Mouse (Mus musculus) forebrain, embryonic 14.5 days (tissue): ENCODE results near the gene Ccdc148. TPM values are rescaled to one million over a fixed set of nuclear protein-coding genes. Genes with fewer than 3 reads are reported as not detected.
A peak's percentile ranks its signal among the peaks of the same experiment; 100 is the strongest.

ENCODE experiments used
- ATAC-seq: fragments of 200-750 bp; cut with Nextera tagmentation; 2 replicates; pipeline ENCODE4 v1.8.0; 2017; ENCODE audit warnings: mild to moderate bottlenecking, moderate library complexity
- DNase-seq: peaks from one replicate; pipeline ENCODE4 v3.0.0-alpha.2; 2015; ENCODE audit warnings: low spot score
- H3K27ac ChIP-seq: fragments of 300-500 bp; sonication (generic); 2 replicates; pipeline ENCODE4 v1.5.1; 2014; ENCODE audit warnings: low read depth, mild to moderate bottlenecking, control low read depth, low read length, moderate library complexity
- H3K27me3 ChIP-seq: fragments of 300-500 bp; sonication (generic); replicated peaks from 2 replicates; pipeline ENCODE4 v1.6.1; 2014; ENCODE audit warnings: low read length, control low read depth, mixed read lengths; ENCODE audit not compliant: control insufficient read depth, insufficient read depth
- H3K36me3 ChIP-seq: fragments of 300-500 bp; sonication (generic); 2 replicates; pipeline ENCODE4 v1.6.1; 2014; ENCODE audit warnings: low read length, control low read depth; ENCODE audit not compliant: control insufficient read depth, insufficient read depth
- H3K4me1 ChIP-seq: fragments of 300-500 bp; sonication (generic); 2 replicates; pipeline ENCODE4 v1.6.1; 2014; ENCODE audit warnings: antibody characterized with exemption, low read length, control low read depth; ENCODE audit not compliant: control insufficient read depth, insufficient read depth
- H3K4me2 ChIP-seq: fragments of 300-500 bp; sonication (generic); 2 replicates; pipeline ENCODE4 v1.6.1; 2014; ENCODE audit warnings: mild to moderate bottlenecking, control low read depth, low read length
- H3K4me3 ChIP-seq: fragments of 300-500 bp; sonication (generic); 2 replicates; pipeline ENCODE4 v1.5.1; 2014; ENCODE audit warnings: low read depth, low read length, control low read depth
- H3K9ac ChIP-seq: fragments of 300-500 bp; sonication (generic); 2 replicates; pipeline ENCODE4 v1.6.1; 2014; ENCODE audit warnings: mild to moderate bottlenecking, low read length, control low read depth, moderate library complexity
- H3K9me3 ChIP-seq: fragments of 300-500 bp; sonication (generic); replicated peaks from 2 replicates; pipeline ENCODE4 v1.6.1; 2016; ENCODE audit warnings: low read length, control low read depth, mixed read lengths; ENCODE audit not compliant: control insufficient read depth
- WGBS: fragments of 180-500 bp; shearing (Covaris S2); extraction: QIAGEN DNeasy Blood & Tissue Kit; methylation state at CpG from one replicate; pipeline ENCODE4 v1.1.7; 2014; 5-methylcytosine and 5-hydroxymethylcytosine counted together
- polyA plus RNA-seq: library from polyadenylated mRNA; unstranded; fragments of >200 nt; fragmentation: Nextera tagmentation; extraction: Ambion mirVana; gene quantifications from 2 replicates; pipeline ENCODE4 v1.2.1, GENCODE M21; 2014

The Ccdc148 gene
- polyA plus RNA-seq = 1.8 and 2.5 TPM in 2 replicates

GRCm38 (mm10) chr2:59160605-59160963 is at the start of gene Ccdc148, which contains the start of gene Pkp4:
Gene Ccdc148, minus strand, starts transcription at chr2:59160683.
Gene Pkp4, plus strand, starts transcription at chr2:59160850.
- peak within 1 kb of the TSS; percentile 82 for H3K9ac ChIP-seq
- peak within 1 kb of the TSS; percentile 81 for H3K4me2 ChIP-seq
- peak within 1 kb of the TSS; percentile 92 for H3K4me3 ChIP-seq
- H3K36me3 ChIP-seq = no peaks in the 10 kb centered on the region
- peak; percentile 97 for ATAC-seq
- H3K27me3 ChIP-seq = no peaks in the 10 kb centered on the region
- DNase-seq = peak; percentile 98
- H3K9me3 ChIP-seq = no peaks in the 10 kb centered on the region
- 0% methylated on average over 19 of the region's 37 CpGs for WGBS
- peaks cover 17% of the 10 kb centered on the region for H3K4me1 ChIP-seq
- H3K27ac ChIP-seq = peak within 1 kb of the TSS; percentile 88

DNA sequence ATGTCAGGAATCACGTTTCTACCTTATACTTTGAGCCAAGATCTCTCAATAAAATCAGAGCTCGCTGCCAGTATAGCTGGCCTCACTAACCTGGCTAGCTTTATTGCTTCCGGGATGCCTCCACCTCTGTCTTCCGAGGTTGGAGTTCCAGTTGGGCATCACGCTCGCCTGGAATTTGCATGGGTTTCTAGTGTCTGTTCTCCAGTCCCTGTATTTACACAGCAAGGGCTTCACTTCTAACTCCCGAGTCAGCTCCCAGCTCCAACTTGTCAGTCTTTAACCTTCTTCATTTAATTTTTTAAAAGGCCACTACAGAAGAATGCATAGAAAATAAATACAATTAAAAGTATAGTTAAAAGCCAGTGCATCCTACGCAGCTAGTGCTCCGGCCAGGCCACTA is 47.8 kb upstream of the Ccdc148 start:
- Histone ChIP-seq H3K9me3 (no peaks in the 10 kb centered on the region), H3K27ac (no peak overlapping the region), H3K4me1 (no peaks in the 10 kb centered on the region), H3K9ac (no peak overlapping the region), H3K4me2 (no peak overlapping the region), H3K4me3 (no peak overlapping the region), H3K36me3 (no peaks in the 10 kb centered on the region), H3K27me3 (no peaks in the 10 kb centered on the region)
- WGBS = 89% methylated on average over 9 of the region's 9 CpGs
- ATAC-seq (no peak), DNase-seq (no peak)

GRCm38 (mm10) chr2:59207725-59208124 is 47.2 kb upstream of the Ccdc148 start:
- H3K4me2 ChIP-seq = no peak overlapping the region
- no peak overlapping the region for H3K27ac ChIP-seq
- whole genome bisulfite sequencing = 71% methylated on average over 5 of the region's 5 CpGs
- H3K4me1 ChIP-seq = no peaks in the 10 kb centered on the region
- no peaks in the 10 kb centered on the region for H3K9me3 ChIP-seq
- no peak for DNase-seq
- no peak overlapping the region for H3K9ac ChIP-seq
- no peak overlapping the region for H3K4me3 ChIP-seq
- H3K36me3 ChIP-seq = no peaks in the 10 kb centered on the region
- ATAC-seq = no peak
- H3K27me3 ChIP-seq = no peaks in the 10 kb centered on the region

- ATAC-seq (no peak), DNase-seq (no peak)
- Histone ChIP-seq H3K9me3 (no peaks in the 10 kb centered on the region), H3K4me2 (no peak overlapping the region), H3K27ac (no peak overlapping the region), H3K27me3 (no peaks in the 10 kb centered on the region), H3K4me3 (no peak overlapping the region), H3K4me1 (no peaks in the 10 kb centered on the region), H3K36me3 (no peaks in the 10 kb centered on the region), H3K9ac (no peak overlapping the region)
- 80% methylated on average over 4 of the region's 4 CpGs for WGBS
Observed at GRCm38 (mm10) chr2:59207240-59207639, 46.8 kb upstream of the Ccdc148 start.

DNA sequence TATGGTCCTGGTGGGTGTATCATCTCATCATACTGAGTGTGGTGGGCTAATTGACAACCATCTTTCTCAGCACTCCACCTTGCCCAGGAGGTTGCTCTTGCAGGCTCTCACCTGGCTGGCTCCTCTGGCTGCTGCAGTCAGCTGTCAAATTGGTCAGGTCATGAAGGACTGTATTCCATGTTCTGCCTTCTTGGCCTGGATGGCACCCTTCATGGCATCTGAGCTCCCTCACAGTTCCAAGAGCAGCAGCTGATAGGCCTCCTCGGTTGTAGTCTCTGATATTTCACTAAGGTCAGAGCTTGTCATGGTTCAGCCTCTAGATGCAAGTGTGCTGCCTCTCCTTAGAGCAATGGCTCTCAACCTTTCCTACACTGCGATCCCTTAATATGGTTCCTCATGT is 45.7 kb upstream of the Ccdc148 start:
- ATAC-seq (no peak), DNase-seq (no peak)
- WGBS = 92% methylated on average over 2 of the region's 2 CpGs
- Histone ChIP-seq H3K9ac (no peak overlapping the region), H3K4me1 (no peaks in the 10 kb centered on the region), H3K9me3 (no peaks in the 10 kb centered on the region), H3K27me3 (no peaks in the 10 kb centered on the region), H3K4me3 (no peak overlapping the region), H3K36me3 (no peaks in the 10 kb centered on the region), H3K27ac (no peak overlapping the region), H3K4me2 (no peak overlapping the region)

DNA sequence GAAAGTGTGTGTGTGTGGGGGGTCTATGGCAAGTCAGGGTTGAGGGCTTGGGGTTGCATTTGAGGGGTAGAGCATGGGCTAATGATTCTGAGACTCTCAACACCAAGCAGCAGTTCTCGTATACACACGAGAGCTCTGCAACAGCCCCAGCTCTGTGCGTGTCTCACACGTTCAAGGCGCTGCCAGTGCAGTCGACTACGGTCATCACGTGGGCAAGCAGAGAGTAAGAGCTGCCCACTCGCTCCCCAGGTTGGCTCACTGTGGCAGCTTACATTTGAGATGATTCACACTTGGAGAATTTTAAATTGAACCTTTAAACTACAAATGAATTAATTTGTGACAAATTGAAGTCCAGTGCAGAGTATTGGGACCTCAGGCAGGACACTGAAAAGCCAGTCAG is 44.6 kb upstream of the Ccdc148 start:
- no peak overlapping the region for H3K9ac ChIP-seq
- no peak overlapping the region for H3K4me2 ChIP-seq
- H3K27me3 ChIP-seq = no peaks in the 10 kb centered on the region
- H3K9me3 ChIP-seq = no peaks in the 10 kb centered on the region
- no peaks in the 10 kb centered on the region for H3K36me3 ChIP-seq
- ATAC-seq = no peak
- 92% methylated on average over 9 of the region's 9 CpGs for WGBS
- no peaks in the 10 kb centered on the region for H3K4me1 ChIP-seq
- H3K4me3 ChIP-seq = no peak overlapping the region
- H3K27ac ChIP-seq = no peak overlapping the region
- no peak for DNase-seq

GRCm38 (mm10) chr2:59203627-59204425 is 43.3 kb upstream of the Ccdc148 start:
- Histone ChIP-seq H3K4me3 (no peak overlapping the region), H3K27me3 (no peaks in the 10 kb centered on the region), H3K4me1 (no peaks in the 10 kb centered on the region), H3K27ac (no peak overlapping the region), H3K9ac (no peak overlapping the region), H3K36me3 (no peaks in the 10 kb centered on the region), H3K4me2 (no peak overlapping the region), H3K9me3 (no peaks in the 10 kb centered on the region)
- DNase-seq = no peak
- WGBS = 66% methylated on average over 3 of the region's 3 CpGs
- peak; percentile 59; the same call in 1 of the 2 replicates for ATAC-seq

DNA sequence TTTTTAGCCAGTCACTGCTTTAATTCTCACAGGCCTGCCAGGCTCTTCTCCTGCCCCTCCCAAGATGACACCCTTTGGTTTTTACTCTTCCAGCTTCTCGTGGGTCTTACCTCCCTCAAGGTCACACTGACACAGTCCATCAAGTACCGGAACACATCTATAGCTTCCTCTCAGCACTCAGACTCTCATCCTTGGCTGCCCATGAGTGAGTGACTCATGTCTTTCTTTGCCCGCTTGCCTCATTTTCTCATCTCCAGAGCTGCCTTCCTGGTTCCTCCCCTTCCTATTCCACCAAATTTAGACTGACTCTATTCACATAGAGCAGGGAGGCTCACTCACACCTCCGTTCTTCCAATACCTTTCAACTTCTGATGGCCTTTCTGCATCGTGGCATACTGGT is 42.4 kb upstream of the Ccdc148 start:
- 85% methylated on average over 5 of the region's 5 CpGs for whole genome bisulfite sequencing
- no peak for ATAC-seq

DNA sequence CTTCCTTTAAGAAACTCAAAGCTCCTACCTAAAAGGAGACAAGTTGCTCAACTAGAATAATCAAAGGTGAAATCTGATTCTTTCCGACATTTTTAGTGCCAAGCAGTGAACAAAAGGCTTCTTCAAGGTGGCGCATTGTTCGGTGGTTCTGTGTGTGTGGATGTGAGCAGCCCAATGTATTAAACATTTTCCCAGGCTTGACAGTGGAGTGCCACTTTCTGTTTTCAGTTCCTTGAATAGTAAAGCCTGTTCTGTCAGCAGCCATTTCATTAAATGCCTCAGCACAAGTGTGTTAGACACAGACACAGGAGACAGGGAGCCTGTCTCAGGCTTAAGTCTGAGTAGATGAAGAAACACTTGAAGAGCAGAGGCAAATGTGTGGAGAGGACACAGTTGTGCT is 40.0 kb upstream of the Ccdc148 start:
- 70% methylated on average over 3 of the region's 3 CpGs for WGBS
- Histone ChIP-seq H3K4me3 (no peak overlapping the region), H3K4me2 (no peak overlapping the region), H3K9me3 (no peaks in the 10 kb centered on the region), H3K36me3 (no peaks in the 10 kb centered on the region), H3K4me1 (no peaks in the 10 kb centered on the region), H3K27me3 (no peaks in the 10 kb centered on the region), H3K27ac (no peak overlapping the region), H3K9ac (no peak overlapping the region)
- no peak for ATAC-seq
- DNase-seq = no peak

More for the DNA sequence above, 42.4 kb upstream of the Ccdc148 start:
- Histone ChIP-seq H3K9me3 (no peaks in the 10 kb centered on the region), H3K27me3 (no peaks in the 10 kb centered on the region), H3K9ac (no peak overlapping the region), H3K4me2 (no peak overlapping the region), H3K4me3 (no peak overlapping the region), H3K4me1 (no peaks in the 10 kb centered on the region), H3K27ac (no peak overlapping the region; the same call in 1 of the 2 replicates), H3K36me3 (no peaks in the 10 kb centered on the region)
- DNase-seq = no peak
